Mouse (Mus musculus) left cerebral cortex, postnatal 36 days (tissue): ENCODE results near the gene Rfxap. TPM values are rescaled to one million over a fixed set of nuclear protein-coding genes. Genes with fewer than 3 reads are reported as not detected.
A peak's percentile ranks its signal among the peaks of the same experiment; 100 is the strongest.

ENCODE experiments used
- DNase-seq, 2 experiments: peaks; one replicate each; pipeline ENCODE4 v3.0.0; 2021 to 2022; ENCODE audit warnings: low spot score in 2 of 2, mixed read lengths in 1 of 2
- intact Hi-C: fragments of 180-260 bp; cut with DNase I; formaldehyde crosslinking; loops from one replicate; pipeline ENCODE4 v1.15.1; 2025
- total RNA-seq, 2 experiments: library from RNA; stranded (reverse); gene quantifications; 2 replicates each; pipeline ENCODE4 v1.2.3; 2021

Rfxap gene
- 10 to 100 TPM; 47.1 to 50.2 TPM for total RNA-seq

DNA sequence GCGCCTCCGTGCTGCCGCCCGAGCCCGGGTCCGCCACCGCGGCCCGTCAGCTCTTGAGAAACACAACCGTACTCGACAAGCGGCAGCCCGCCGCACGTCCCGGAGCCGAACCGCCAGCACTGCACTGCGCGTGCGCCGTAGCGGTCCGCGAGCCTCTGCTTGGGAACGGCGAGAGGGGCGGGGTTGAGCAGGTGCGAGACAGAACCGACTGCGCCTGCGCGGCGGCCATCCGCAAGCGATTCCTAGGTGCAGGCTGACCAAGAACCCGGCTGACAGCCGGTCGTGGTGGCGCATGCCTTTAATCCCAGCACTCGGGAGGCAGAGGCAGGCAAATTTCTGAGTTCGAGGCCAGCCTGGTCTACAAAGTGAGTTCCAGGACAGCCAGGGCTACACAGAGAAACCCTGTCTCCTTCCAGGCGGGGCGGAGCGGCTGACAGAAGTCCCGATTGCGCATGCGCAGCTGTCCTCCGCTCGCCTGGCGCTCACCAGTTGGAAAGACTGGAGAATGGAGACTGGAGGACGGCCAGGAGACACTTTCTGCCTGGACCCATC, at the start of gene Rfxap:
Rfxap (minus strand) TSS at position 126 of the 552 bp plus-strand sequence.
- DNase-seq, result peak; percentile 95 to 97
- intact Hi-C loops, result loop anchor here (2.0 to 5.0 kb wide), 3 partner anchors 73 to 545 kb away; partner anchors contain the start of genes Alg5 and Exosc8

GRCm38 (mm10) chr3:54835421-54835820, 27.8 kb upstream of the Rfxap start:
- peak in 1 of 2 experiments; percentile 26 for DNase-seq
- intact Hi-C loops, result no loop called here

DNA sequence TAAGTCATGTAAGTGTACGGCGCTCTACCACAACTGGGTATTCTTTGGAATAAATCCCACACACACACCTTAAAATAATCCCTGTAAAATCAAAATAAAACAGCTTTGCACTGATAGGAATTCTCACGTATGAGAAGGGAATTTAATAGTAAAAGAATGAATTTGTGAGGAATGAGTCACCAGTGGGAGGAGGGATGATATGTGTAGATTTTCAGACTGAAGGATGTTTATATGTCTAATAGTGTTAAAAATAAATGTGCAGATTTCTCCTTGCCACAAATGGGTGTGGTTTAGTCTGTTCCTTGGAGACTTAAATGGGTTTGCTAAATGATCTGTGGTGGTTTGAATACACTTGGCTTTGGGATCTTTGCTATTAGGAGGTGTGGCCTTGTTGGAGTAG, 24.9 kb upstream of the Rfxap start:
- no peak for DNase-seq
- intact Hi-C loops, result no loop called here

DNA sequence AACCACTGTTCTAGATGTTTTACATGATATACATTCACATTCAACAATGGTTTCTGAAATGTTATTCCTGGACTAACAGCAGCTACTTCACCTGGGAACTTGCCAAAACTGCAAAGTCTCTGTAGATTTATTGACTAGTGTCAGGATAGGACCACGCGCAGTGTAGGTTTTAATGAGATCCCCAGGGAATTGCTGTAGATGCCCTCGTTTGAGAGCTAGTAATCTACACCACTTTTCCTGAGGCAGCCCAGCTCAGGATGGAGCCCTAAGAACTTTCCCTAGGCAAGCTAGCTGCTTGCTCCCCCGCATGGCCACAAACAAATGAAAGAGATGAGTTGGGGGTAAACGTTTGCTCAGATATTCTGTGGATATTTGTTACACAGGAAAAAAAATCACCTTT, 14.9 kb upstream of the Rfxap start:
- intact Hi-C loops, result no loop called here
- no peak for DNase-seq

- no peak for DNase-seq
- intact Hi-C loops, result loop anchor here (10.0 kb wide), 1 partner anchor 100 kb away; the partner anchor contains the start of gene Sertm1
These were observed 7.7 kb upstream of the Rfxap start for GRCm38 (mm10) chr3:54815292-54815691.

DNA sequence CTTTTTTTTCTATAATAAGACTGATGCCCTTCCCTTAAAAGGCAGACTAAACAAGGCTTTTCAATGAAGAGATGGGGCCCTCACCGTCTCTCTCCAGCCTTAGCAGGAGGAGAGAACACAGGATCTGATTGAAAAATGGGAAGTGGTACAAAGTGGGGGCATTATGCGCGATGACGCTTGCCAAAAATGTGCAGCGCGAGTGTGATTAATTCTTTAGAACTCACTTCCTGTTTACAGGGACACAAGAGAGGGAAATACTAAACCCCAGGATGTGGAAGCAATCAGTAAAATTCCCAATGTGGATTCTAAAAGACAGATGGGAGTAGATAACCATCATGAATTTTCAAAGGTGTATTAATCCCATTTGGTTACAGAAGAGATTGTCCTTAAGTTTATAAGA, 7.0 kb upstream of the Rfxap start:
- intact Hi-C loops, result loop anchor here (10.0 kb wide), 1 partner anchor 100 kb away; the partner anchor contains the start of gene Sertm1
- no peak for DNase-seq

DNA sequence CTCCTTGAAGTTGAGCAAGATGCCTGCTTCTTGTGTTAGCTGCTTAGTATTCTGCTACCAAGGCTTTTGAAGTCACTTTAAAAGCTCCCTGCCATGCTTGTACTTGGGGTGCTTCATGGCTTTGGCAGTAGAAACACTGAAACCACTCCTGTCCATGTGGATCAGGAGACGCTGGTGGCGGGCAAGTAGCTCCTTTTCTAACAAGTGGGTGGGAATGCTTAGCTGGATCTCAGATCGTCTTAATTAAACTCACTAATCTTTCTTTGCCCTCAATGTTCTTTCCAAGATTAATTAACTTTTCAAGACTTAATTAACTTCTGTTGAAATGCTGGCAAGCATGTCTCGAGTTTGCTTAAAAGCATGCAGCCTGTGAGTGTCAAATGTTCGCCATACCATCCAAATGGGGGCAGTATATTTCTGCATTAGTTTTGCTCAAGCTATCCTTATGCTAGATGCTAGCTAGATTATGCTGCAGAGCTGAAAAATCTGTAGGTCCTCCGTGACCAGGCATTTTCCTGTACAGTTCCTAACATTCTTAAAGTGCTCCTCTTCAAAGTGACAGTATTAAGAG, 5.9 kb upstream of the Rfxap start:
- intact Hi-C loops, result loop anchor here (10.0 kb wide), 1 partner anchor 101 kb away; the partner anchor contains the start of gene Sertm1
- no peak for DNase-seq

DNA sequence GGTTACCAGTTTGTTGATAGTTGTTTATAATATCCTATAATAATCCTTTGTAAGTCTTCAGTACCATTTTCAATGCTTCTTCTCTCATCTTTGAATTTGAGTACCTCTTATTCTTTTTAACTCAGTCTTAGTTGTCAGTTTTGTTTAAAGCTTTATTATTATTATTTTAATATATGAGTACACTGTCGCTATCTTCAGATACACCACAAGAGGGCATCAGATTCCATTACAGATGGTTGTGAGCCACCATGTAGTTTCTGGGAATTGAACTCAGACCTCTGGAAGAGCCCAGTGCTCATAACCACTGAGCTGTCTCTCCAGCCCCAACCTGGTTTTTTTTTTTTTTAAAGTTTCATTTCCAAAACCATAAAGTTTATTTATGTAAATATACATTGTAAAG, 4.0 kb upstream of the Rfxap start:
- intact Hi-C loops, result loop anchor here (10.0 kb wide), 1 partner anchor 103 kb away; the partner anchor contains the start of gene Sertm1
- DNase-seq, result no peak

DNA sequence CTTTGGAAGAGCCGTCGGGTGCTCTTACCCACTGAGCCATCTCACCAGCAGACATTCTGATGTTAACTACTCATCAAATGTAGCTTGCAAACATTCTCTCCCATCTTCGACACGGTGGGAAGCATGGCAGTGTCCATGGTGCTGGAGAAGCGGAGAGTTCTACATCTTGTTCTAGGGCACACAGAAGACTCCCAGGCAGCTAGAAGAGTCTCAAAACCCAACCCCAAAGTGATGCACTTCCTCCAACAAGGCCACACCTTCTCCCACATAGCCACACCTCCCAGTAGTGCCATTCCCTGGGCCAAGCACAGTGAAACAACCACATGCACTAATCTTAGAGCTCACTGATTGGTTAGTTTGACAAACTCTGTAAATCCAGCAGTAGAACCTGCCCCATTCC, 1.5 kb upstream of the Rfxap start:
- intact Hi-C loops, result loop anchor here (2.0 to 5.0 kb wide), 2 partner anchors 256 to 543 kb away; no protein-coding TSS in a partner anchor
- no peak for DNase-seq

GRCm38 (mm10) chr3:54807061-54807661, 430 bp downstream of the Rfxap start:
- intact Hi-C loops, result loop anchor here (2.0 to 5.0 kb wide), 2 partner anchors 72 to 545 kb away; partner anchors contain the start of genes Alg5 and Exosc8
- peak in 1 of 2 experiments; percentile 18 for DNase-seq

DNA sequence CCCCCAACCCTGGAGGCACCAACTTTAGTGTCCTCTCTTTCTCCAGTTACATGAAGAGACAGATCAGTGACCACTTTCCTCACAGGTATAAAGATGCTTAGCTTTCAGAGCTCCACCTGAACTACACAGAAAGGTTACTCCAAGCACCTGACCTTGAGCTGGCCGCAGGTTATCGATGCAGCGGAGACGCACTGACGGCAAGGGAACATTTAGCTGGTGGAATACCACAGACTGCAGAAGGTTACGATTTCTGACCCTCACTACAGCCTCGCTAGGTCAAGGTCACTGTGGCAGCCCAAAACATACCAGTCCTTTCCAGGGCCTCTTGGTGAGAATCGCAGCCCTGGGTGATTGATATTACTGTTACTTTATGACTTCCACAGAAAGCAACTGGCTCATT, 3.9 kb downstream of the Rfxap start:
- no peak for DNase-seq
- intact Hi-C loops, result no loop called here

DNA sequence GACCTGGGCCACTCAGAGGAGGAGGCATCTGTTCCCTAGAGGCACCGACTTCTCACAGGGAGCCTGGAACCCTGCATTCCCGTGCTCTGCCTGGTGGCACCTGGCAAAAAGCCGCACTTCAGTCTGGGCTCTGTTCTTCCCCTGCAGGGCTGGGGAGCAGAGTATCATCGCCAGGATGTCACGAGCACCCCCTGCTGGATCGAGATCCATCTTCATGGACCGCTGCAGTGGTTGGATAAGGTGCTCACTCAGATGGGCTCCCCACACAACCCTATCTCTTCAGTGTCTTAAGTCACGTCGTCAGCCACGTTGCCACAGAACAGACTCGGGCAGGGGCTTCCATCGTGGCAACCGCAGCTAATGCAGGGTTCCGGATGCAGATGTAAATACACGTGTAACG, 10.4 kb downstream of the Rfxap start:
- intact Hi-C loops, result no loop called here
- DNase-seq, result peak; percentile 17 to 48

DNA sequence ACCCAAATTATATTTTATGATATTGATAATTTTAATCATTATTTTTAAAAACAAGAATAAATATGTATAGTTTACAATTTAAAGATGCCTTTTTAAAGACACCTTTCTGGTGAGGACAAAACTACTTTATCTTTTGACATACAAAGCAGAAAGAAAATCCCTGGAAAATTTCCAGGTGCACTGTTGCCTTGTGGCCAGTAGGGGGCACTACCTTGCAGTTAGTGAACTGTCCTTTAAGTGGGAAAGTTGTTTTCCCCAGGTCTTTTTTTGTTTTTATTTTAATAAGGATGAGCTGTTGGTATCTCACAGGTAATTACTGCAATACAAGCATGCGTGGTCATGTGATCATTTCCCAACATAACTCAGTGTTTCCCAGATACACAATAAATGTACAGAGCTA, 11.8 kb downstream of the Rfxap start:
- DNase-seq, result no peak
- intact Hi-C loops, result no loop called here

DNA sequence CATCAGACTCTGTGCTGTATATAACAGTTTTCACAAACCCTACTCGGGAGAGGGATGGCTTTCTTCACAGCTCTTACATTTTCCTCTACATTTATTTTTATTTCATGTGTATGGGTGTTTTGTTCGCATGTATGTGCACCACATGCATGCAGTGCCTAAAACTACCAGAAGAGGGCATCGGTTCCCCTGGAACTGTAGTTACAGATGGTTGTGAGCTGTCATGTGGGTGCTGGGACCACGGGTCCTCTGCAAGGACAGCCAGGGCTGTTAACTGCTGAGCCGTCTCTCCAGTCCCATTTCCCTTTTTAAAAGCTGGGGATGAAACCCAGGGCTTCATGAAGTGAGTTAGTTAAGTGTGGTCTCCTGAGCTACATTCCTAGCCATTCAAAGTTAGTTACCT, 12.2 kb downstream of the Rfxap start:
- intact Hi-C loops, result no loop called here
- DNase-seq, result no peak

- no peak for DNase-seq
- intact Hi-C loops, result no loop called here
These were observed 13.8 kb downstream of the Rfxap start for GRCm38 (mm10) chr3:54793762-54794161.

GRCm38 (mm10) chr3:54791822-54792677, 15.5 kb downstream of the Rfxap start:
- intact Hi-C loops, result no loop called here
- no peak for DNase-seq

DNA sequence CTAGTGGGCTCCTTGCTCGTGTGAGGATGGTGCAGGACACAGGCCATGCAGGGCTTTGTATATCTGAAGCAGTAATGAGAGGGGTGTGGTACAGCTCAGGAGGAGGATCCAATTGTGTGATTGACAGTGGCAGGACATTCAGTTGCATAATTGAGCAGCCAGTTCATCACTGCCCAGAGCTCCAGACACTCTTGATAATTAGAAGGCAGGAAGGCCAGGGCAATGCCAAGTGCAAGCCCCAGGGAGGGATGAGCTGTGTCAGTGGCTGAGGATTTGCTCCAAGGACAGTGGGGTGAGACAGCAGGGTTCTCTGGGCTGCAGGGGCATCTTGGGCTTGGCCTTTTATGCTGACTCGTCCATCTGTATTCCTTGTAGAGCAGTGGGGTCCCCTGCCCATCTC, 17.0 kb downstream of the Rfxap start:
- DNase-seq, result no peak
- intact Hi-C loops, result no loop called here

DNA sequence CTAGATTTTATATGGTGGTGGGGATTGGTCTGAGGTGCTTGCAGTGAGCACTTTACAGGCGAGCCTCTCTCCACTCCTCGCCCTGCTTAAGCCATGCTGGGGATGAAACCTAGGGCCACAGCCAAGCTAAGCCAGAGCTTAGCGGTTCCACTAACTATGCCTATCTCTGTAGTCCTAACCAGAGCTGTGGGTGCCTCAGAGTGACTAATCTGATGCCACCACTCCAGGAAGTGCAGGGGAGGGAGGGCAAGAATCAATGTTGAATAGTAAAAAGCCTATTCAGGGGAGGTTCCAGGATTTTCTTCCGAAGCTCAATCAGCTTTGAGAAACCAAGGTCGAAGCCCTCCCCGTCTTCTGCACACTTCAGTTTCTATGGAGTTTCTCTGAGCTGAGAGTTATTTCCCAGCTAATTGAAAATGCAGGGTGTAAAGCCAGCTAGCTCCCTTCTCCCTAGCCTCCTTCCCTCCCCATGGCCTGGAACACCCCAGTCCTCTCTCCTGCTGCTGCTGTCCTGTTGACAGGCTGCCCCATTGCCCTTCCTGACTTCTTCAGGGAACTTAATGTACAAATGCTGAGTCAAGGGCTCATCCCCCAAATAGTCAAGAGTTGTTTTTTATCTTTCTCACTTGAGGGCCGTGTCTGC, 31.5 kb downstream of the Rfxap start:
- intact Hi-C loops, result no loop called here
- DNase-seq, result no peak

GRCm38 (mm10) chr3:54773613-54774012, 34.0 kb downstream of the Rfxap start:
- intact Hi-C loops, result no loop called here

More at GRCm38 (mm10) chr3:54773613-54774012, 34.0 kb downstream of the Rfxap start:
- no peak for DNase-seq
